Mouse (Mus musculus): ENCODE results near the gene Gorasp2.

DNA sequence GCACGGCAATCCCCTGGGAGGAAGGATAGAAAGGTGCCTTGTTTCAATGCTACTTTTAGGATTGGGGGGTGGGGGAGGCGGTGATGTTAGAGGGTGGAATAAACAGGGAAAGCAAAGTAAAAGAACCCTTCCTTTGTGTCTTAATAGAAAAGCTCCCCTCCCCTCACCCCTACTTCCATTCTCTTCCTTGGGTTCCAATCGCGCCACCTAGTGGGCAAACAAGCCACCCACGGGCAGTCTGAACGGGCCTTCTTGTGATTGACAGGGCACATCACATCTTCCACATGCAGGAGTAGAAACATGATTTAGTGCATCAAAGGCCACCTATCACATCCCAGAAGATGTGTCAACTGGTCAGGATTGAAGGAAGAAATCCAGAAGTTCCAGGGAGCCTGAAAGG lies 41.2 kb upstream of the Gorasp2 start:
- no peak for TF ChIP-seq GATA1 (IDR thresholded peaks at IDR 0.05; ENCODE audit: borderline replicate concordance, low read length)
- TF ChIP-seq FLI1 (IDR thresholded peaks at IDR 0.05; ENCODE audit: low read length): no peak
